ENCODE assay signal across 9 mouse cellular contexts in genomic region chr11:88192595-88192994, GRCm38 (mm10). TPM values are rescaled to one million over a fixed set of nuclear protein-coding genes. Genes with fewer than 3 reads are reported as not detected.
A peak's percentile ranks its signal among the peaks of the same experiment; 100 is the strongest.
DNase-seq lines count a peak whose midpoint lies in the region; ATAC-seq and TF ChIP-seq lines count a peak whose summit lies in the region.
"Had no signal": no experiment of that assay in that cellular context is flagged by ENCODE, and none has a peak within 500 bp of the region (broad histone marks: within the 10 kb centered on the region; RNA-seq: fewer than 3 reads in every experiment).

No protein-coding gene starts in this region.

- no peak for TF ChIP-seq CTCF in gastrocnemius, adult 2 months (IDR thresholded peaks at IDR 0.05)
- TF ChIP-seq CTCF in thymus, adult 2 months (IDR thresholded peaks at IDR 0.05; ENCODE audit: borderline replicate concordance, control insufficient read depth, extremely low read depth, insufficient read depth, low read length, poor library complexity) = no peak

- H3K27ac ChIP-seq in gastrocnemius, adult 2 months = no peak overlapping the region
- no peak overlapping the region for H3K27ac ChIP-seq in lung, embryonic 16.5 days (ENCODE audit: low read length)
- no peak overlapping the region for H3K27ac ChIP-seq in forebrain, embryonic 16.5 days (ENCODE audit: low read length)
- H3K27ac ChIP-seq in thymus, adult 2 months (ENCODE audit: control insufficient read depth, insufficient read depth, low read length) = no peak overlapping the region
- H3K27ac ChIP-seq: kidney, embryonic 15.5 days had no signal

- H3K4me3 ChIP-seq in gastrocnemius, adult 2 months = no peak overlapping the region
- H3K4me3 ChIP-seq in lung, embryonic 16.5 days (ENCODE audit: low read length) = no peak overlapping the region
- H3K4me3 ChIP-seq in forebrain, embryonic 16.5 days (replicated peaks; ENCODE audit: low read length) = no peak overlapping the region
- no peak overlapping the region for H3K4me3 ChIP-seq in thymus, adult 2 months (ENCODE audit: control insufficient read depth, insufficient read depth, low read length)

- H3K4me2 ChIP-seq in lung, embryonic 16.5 days (ENCODE audit: low read depth, low read length) = 0 out of 2 replicates have a peak overlapping the region, but pooled peaks have one; percentile 7
- no peak overlapping the region for H3K4me2 ChIP-seq in forebrain, embryonic 16.5 days (ENCODE audit: low read length)

- ATAC-seq in lung, embryonic 16.5 days (ENCODE audit: low read depth) = peak; percentile 51; the same call in 1 of the 2 replicates
- peak; percentile 26; the same call in 1 of the 2 replicates for ATAC-seq in forebrain, embryonic 16.5 days

- H3K36me3 ChIP-seq in lung, embryonic 16.5 days (ENCODE audit: control insufficient read depth, insufficient read depth, low read length) = no peaks in the 10 kb centered on the region
- H3K36me3 ChIP-seq in forebrain, embryonic 16.5 days (ENCODE audit: control insufficient read depth, insufficient read depth) = no peaks in the 10 kb centered on the region
- H3K36me3 ChIP-seq in thymus, adult 2 months (ENCODE audit: control insufficient read depth, insufficient read depth, low read length) = no peaks in the 10 kb centered on the region

- peaks cover 26% of the 10 kb centered on the region for H3K27me3 ChIP-seq in lung, embryonic 16.5 days (ENCODE audit: control insufficient read depth, insufficient read depth, low read depth, low read length)
- H3K27me3 ChIP-seq in forebrain, embryonic 16.5 days (replicated peaks; ENCODE audit: control insufficient read depth, insufficient read depth, low read length) = peaks cover 24% of the 10 kb centered on the region
- H3K27me3 ChIP-seq in thymus, adult 2 months (ENCODE audit: control insufficient read depth, insufficient read depth, low read length) = no peaks in the 10 kb centered on the region; the same call in 1 of the 2 replicates

- WGBS in lung, embryonic 16.5 days = 15% methylated on average over 4 of the region's 4 CpGs
- 19% methylated on average over 4 of the region's 4 CpGs for WGBS in forebrain, embryonic 16.5 days
- 2% methylated on average over 4 of the region's 4 CpGs for WGBS in thymus, adult 2 months

- TF ChIP-seq POLR2A in thymus, adult 2 months (IDR thresholded peaks at IDR 0.05; ENCODE audit: control insufficient read depth, extremely low read depth, insufficient read depth, low read length, poor library complexity) = no peak

- peaks cover 25% of the 10 kb centered on the region for H3K4me1 ChIP-seq in lung, embryonic 16.5 days (replicated peaks; ENCODE audit: control insufficient read depth, insufficient read depth, low read length)
- peaks cover 10% of the 10 kb centered on the region for H3K4me1 ChIP-seq in forebrain, embryonic 16.5 days (replicated peaks; ENCODE audit: control insufficient read depth, insufficient read depth, low read length)
- H3K4me1 ChIP-seq in thymus, adult 2 months (replicated peaks; ENCODE audit: control insufficient read depth, insufficient read depth, low read length) = peaks cover 29% of the 10 kb centered on the region

- H3K9me3 ChIP-seq in lung, embryonic 16.5 days (ENCODE audit: control insufficient read depth, low read length) = no peaks in the 10 kb centered on the region
- H3K9me3 ChIP-seq in forebrain, embryonic 16.5 days (ENCODE audit: control insufficient read depth, low read length) = no peaks in the 10 kb centered on the region
- H3K9me3 ChIP-seq: kidney, embryonic 15.5 days had no signal

- intact Hi-C loops in gastrocnemius, adult 2 months (cut with DNase I) = no loop called here

- DNase-seq in gastrocnemius, adult 2 months = peak; percentile 15
- DNase-seq in gastrocnemius, adult 8-10 months (ENCODE audit: low spot score in 2 of 2) = no peak
- DNase-seq in lung, postnatal 36 days = no peak
- DNase-seq in thymus, adult 2 months = peak; percentile 49
- no peak for DNase-seq in right cerebral cortex, adult 18-20 months
- DNase-seq in layer of hippocampus, adult 18-20 months (ENCODE audit: low spot score in 2 of 2) = no peak

- H3K9ac ChIP-seq in lung, embryonic 16.5 days (ENCODE audit: low read length) = no peak overlapping the region
- H3K9ac ChIP-seq in forebrain, embryonic 16.5 days (replicated peaks; ENCODE audit: low read depth, low read length) = no peak overlapping the region

RNA-seq across cellular contexts. Expression of gene Mrps23, which starts 11.6 kb away (rescaled TPM):
- total RNA-seq in gastrocnemius, adult 2 months (2021) = 100 to 1,000 TPM; 122 to 144 TPM
- 100 to 1,000 TPM; 119 to 149 (median 140) TPM for total RNA-seq in gastrocnemius, adult 8-10 months (2022)
- polyA plus RNA-seq in lung, embryonic 16.5 days (2015; fragmentation: Nextera tagmentation; extraction: Ambion mirVana) = 50.6 and 55.5 TPM in 2 replicates
- polyA plus RNA-seq in forebrain, embryonic 16.5 days (2015; fragmentation: Nextera tagmentation; extraction: Ambion mirVana) = 64.9 and 68.8 TPM in 2 replicates
- polyA plus RNA-seq in thymus, adult 2 months (2012; rRNA removed) = 41.6 and 47.6 TPM in 2 replicates
- total RNA-seq in layer of hippocampus, adult 18-20 months (2021) = 10 to 100 TPM; 63.8 to 77.8 TPM

Comparison
In these comparisons a context has a peak if more than half of its experiments do, and no peak if none do; other contexts are left out.
1. DNase-seq: peak in gastrocnemius, adult 2 months (single experiment) and thymus, adult 2 months (single experiment); none in gastrocnemius, adult 8-10 months (0 of 2), lung, postnatal 36 days (single experiment), right cerebral cortex, adult 18-20 months (single experiment) and layer of hippocampus, adult 18-20 months (0 of 2).